Mouse (Mus musculus): ENCODE data around the gene Adck1.

- TF ChIP-seq EP300 (IDR thresholded peaks at IDR 0.05; ENCODE audit: insufficient read depth, low read depth, low read length): no peak
- TF ChIP-seq CTCF (IDR thresholded peaks at IDR 0.05; ENCODE audit: low read depth, low read length): no peak
- TF ChIP-seq POLR2A (IDR thresholded peaks at IDR 0.05; ENCODE audit: insufficient read depth, low read length): no peak
These were observed 66.6 kb downstream of the Adck1 start for GRCm38 (mm10) chr12:88426926-88427325.

Measured in ES-Bruce4 (cell line).